12 mouse cellular contexts compared by ENCODE assay signal in genomic region chrX:167329098-167329497, GRCm38 (mm10). TPM values are rescaled to one million over a fixed set of nuclear protein-coding genes. Genes with fewer than 3 reads are reported as not detected.
DNase-seq lines count a peak whose midpoint lies in the region; ATAC-seq and TF ChIP-seq lines count a peak whose summit lies in the region.
"Had no signal": no experiment of that assay in that cellular context is flagged by ENCODE, and none has a peak within 500 bp of the region (broad histone marks: within the 10 kb centered on the region; RNA-seq: fewer than 3 reads in every experiment).

No protein-coding gene starts in this region.

- WGBS in heart, embryonic 12.5 days = 61% methylated on average over 1 of the region's 1 CpGs
- 45% methylated on average over 1 of the region's 1 CpGs for WGBS in spleen, adult 2 months
- WGBS in hindbrain, embryonic 11.5 days = 79% methylated on average over 1 of the region's 1 CpGs
- 89% methylated on average over 1 of the region's 1 CpGs for WGBS in neural tube, embryonic 15.5 days

- ATAC-seq in heart, embryonic 12.5 days (ENCODE audit: insufficient number of reproducible peaks, low FRiP score) = no peak
- no peak for ATAC-seq in hindbrain, embryonic 11.5 days (ENCODE audit: low FRiP score)
- ATAC-seq in neural tube, embryonic 15.5 days (ENCODE audit: low FRiP score) = no peak

- no peaks in the 10 kb centered on the region for H3K9me3 ChIP-seq in heart, embryonic 12.5 days (replicated peaks)
- no peaks in the 10 kb centered on the region for H3K9me3 ChIP-seq in hindbrain, embryonic 11.5 days (ENCODE audit: control insufficient read depth, low read length)
- H3K9me3 ChIP-seq in neural tube, embryonic 15.5 days (replicated peaks) = no peaks in the 10 kb centered on the region
- H3K9me3 ChIP-seq: lung, embryonic 15.5 days had no signal

- H3K27ac ChIP-seq in heart, embryonic 12.5 days (ENCODE audit: poor library complexity, severe bottlenecking) = no peak overlapping the region
- H3K27ac ChIP-seq in spleen, adult 2 months (ENCODE audit: insufficient read depth, low read length) = peak overlapping the region; percentile 88
- no peak overlapping the region for H3K27ac ChIP-seq in hindbrain, embryonic 11.5 days (ENCODE audit: low read depth, low read length)
- H3K27ac ChIP-seq in neural tube, embryonic 15.5 days (replicated peaks) = no peak overlapping the region
- H3K27ac ChIP-seq: lung, embryonic 15.5 days had no signal

- no peak for TF ChIP-seq POLR2A in spleen, adult 2 months (IDR thresholded peaks at IDR 0.05; ENCODE audit: low read depth, low read length)

- H3K9ac ChIP-seq in heart, embryonic 12.5 days = no peak overlapping the region
- no peak overlapping the region for H3K9ac ChIP-seq in hindbrain, embryonic 11.5 days (ENCODE audit: low read depth, low read length)
- no peak overlapping the region for H3K9ac ChIP-seq in neural tube, embryonic 15.5 days (replicated peaks)
- H3K9ac ChIP-seq: lung, embryonic 15.5 days had no signal

- H3K4me1 ChIP-seq in heart, embryonic 12.5 days (replicated peaks) = 0 out of 2 replicates have a peak, but pooled peaks cover 4% of the 10 kb centered on the region
- peaks cover 4% of the 10 kb centered on the region; the same call in 1 of the 2 replicates for H3K4me1 ChIP-seq in spleen, adult 2 months (ENCODE audit: control insufficient read depth, insufficient read depth, insufficient read length)
- H3K4me1 ChIP-seq in hindbrain, embryonic 11.5 days (replicated peaks; ENCODE audit: control insufficient read depth, insufficient read depth, low read length) = no peaks in the 10 kb centered on the region
- no peaks in the 10 kb centered on the region for H3K4me1 ChIP-seq in neural tube, embryonic 15.5 days
- H3K4me1 ChIP-seq: lung, embryonic 15.5 days had no signal

- no peaks in the 10 kb centered on the region for H3K36me3 ChIP-seq in heart, embryonic 12.5 days
- no peaks in the 10 kb centered on the region for H3K36me3 ChIP-seq in spleen, adult 2 months (ENCODE audit: control insufficient read depth, insufficient read depth, low read length)
- no peaks in the 10 kb centered on the region for H3K36me3 ChIP-seq in hindbrain, embryonic 11.5 days (ENCODE audit: control insufficient read depth, insufficient read depth, low read length)
- no peaks in the 10 kb centered on the region for H3K36me3 ChIP-seq in neural tube, embryonic 15.5 days
- H3K36me3 ChIP-seq: lung, embryonic 15.5 days had no signal

- H3K27me3 ChIP-seq in heart, embryonic 12.5 days (replicated peaks) = no peaks in the 10 kb centered on the region
- H3K27me3 ChIP-seq in spleen, adult 2 months (ENCODE audit: control insufficient read depth, insufficient read depth, low read length) = no peaks in the 10 kb centered on the region
- H3K27me3 ChIP-seq in hindbrain, embryonic 11.5 days (ENCODE audit: control insufficient read depth, insufficient read depth, low read length) = peaks cover 2% of the 10 kb centered on the region; the same call in 1 of the 2 replicates
- H3K27me3 ChIP-seq in neural tube, embryonic 15.5 days (replicated peaks) = 0 out of 2 replicates have a peak, but pooled peaks cover 9% of the 10 kb centered on the region

- TF ChIP-seq CTCF in spleen, adult 2 months (IDR thresholded peaks at IDR 0.05; ENCODE audit: extremely low read depth, insufficient read depth, insufficient read length, insufficient replicate concordance) = no peak

- H3K4me3 ChIP-seq in heart, embryonic 12.5 days = no peak overlapping the region
- H3K4me3 ChIP-seq in spleen, adult 2 months (ENCODE audit: extremely low read depth, insufficient read depth, insufficient read length) = peak overlapping the region; percentile 49
- H3K4me3 ChIP-seq in hindbrain, embryonic 11.5 days (ENCODE audit: low read depth, low read length) = no peak overlapping the region
- no peak overlapping the region for H3K4me3 ChIP-seq in neural tube, embryonic 15.5 days (replicated peaks)
- H3K4me3 ChIP-seq: lung, embryonic 15.5 days had no signal

- DNase-seq in heart, adult 8-10 months (ENCODE audit: low spot score) = peak; percentile 15
- DNase-seq in spleen, adult 2 months (ENCODE audit: low read depth in 1 of 2, low spot score in 2 of 2) = no peak
- no peak for DNase-seq in spleen, adult 12 weeks (ENCODE audit: low spot score)
- DNase-seq in kidney, postnatal 36 days = peak; percentile 6 to 21
- no peak for DNase-seq in ovary, postnatal 36 days (ENCODE audit: low spot score)
- DNase-seq in hindbrain, embryonic 11.5 days (ENCODE audit: low spot score) = no peak
- DNase-seq: adrenal gland, adult 2 months; spleen, adult 18-20 months; thymus, postnatal 4 days had no signal

- no peak overlapping the region for H3K4me2 ChIP-seq in heart, embryonic 12.5 days
- no peak overlapping the region for H3K4me2 ChIP-seq in hindbrain, embryonic 11.5 days (replicated peaks; ENCODE audit: low read depth, low read length)
- no peak overlapping the region for H3K4me2 ChIP-seq in neural tube, embryonic 15.5 days
- H3K4me2 ChIP-seq: lung, embryonic 15.5 days had no signal

RNA-seq across cellular contexts. Expression of gene Tlr7, which starts 1.3 kb away (rescaled TPM):
- total RNA-seq in heart, adult 8-10 months (2022) = 1 to 10 TPM; 1.4 to 3.8 (median 1.5) TPM
- polyA plus RNA-seq in heart, embryonic 12.5 days (2016; fragmentation: Nextera tagmentation; extraction: Ambion mirVana) = 0.28 and 0.42 TPM in 2 replicates
- 1.8 and 2.6 TPM in 2 replicates for polyA plus RNA-seq in spleen, adult 2 months (2012; rRNA removed)
- 0.50 and 1.1 TPM in 2 replicates for polyA plus RNA-seq in hindbrain, embryonic 11.5 days (2014; fragmentation: Nextera tagmentation; extraction: Ambion mirVana)
- polyA plus RNA-seq in neural tube, embryonic 15.5 days (2015; fragmentation: Nextera tagmentation; extraction: Ambion mirVana) = 0.52 and 1.5 TPM in 2 replicates

RNA-seq across cellular contexts. Expression of gene Prps2, which starts 53.5 kb away (rescaled TPM):
- total RNA-seq in heart, adult 8-10 months (2022) = 10 to 100 TPM; 12.7 to 26.7 (median 16.8) TPM
- 41.9 and 45.0 TPM in 2 replicates for polyA plus RNA-seq in heart, embryonic 12.5 days (2016; fragmentation: Nextera tagmentation; extraction: Ambion mirVana)
- polyA plus RNA-seq in spleen, adult 2 months (2012; rRNA removed) = 19.7 and 26.6 TPM in 2 replicates
- 17.6 and 18.3 TPM in 2 replicates for polyA plus RNA-seq in hindbrain, embryonic 11.5 days (2014; fragmentation: Nextera tagmentation; extraction: Ambion mirVana)
- 7.8 and 21.2 TPM in 2 replicates for polyA plus RNA-seq in neural tube, embryonic 15.5 days (2015; fragmentation: Nextera tagmentation; extraction: Ambion mirVana)

Comparison
In these comparisons a context has a peak if more than half of its experiments do, and no peak if none do; other contexts are left out.
1. DNase-seq: peak in heart, adult 8-10 months (single experiment) and kidney, postnatal 36 days (2 of 2); none in spleen, adult 2 months (0 of 2), spleen, adult 12 weeks (single experiment), ovary, postnatal 36 days (single experiment) and hindbrain, embryonic 11.5 days (single experiment).